Mouse (Mus musculus) ES-Bruce4 (cell line): Measurements from ENCODE around the gene Tenm2.

ENCODE experiments used
- CTCF ChIP-seq: IDR thresholded peaks from one replicate; pipeline ENCODE4 v1.8.1; 2011; ENCODE audit warnings: low read depth, low read length
- POLR2A ChIP-seq: IDR thresholded peaks from one replicate; pipeline ENCODE4 v1.8.1; 2011; ENCODE audit warnings: low read length; ENCODE audit not compliant: insufficient read depth

GRCm38 (mm10) chr11:36911406-36911805 is 324.4 kb downstream of the Tenm2 start:
- TF ChIP-seq CTCF (peak; percentile 68), POLR2A (no peak)
